Mouse (Mus musculus) heart, postnatal 0 days (tissue): ENCODE results near the gene Sgms1. TPM values are rescaled to one million over a fixed set of nuclear protein-coding genes. Genes with fewer than 3 reads are reported as not detected.

ENCODE experiments used
- ATAC-seq: fragments of 200-750 bp; cut with Nextera tagmentation; 2 replicates; pipeline ENCODE4 v1.8.0; 2017; ENCODE audit warnings: low read depth, moderate number of reproducible peaks, moderate library complexity; ENCODE audit not compliant: insufficient read depth
- DNase-seq: peaks from one replicate; pipeline ENCODE4 v3.0.0-alpha.2; 2016; ENCODE audit warnings: low spot score
- H3K27ac ChIP-seq: fragments of 300-500 bp; sonication (generic); 2 replicates; pipeline ENCODE4 v1.5.1; 2014; ENCODE audit warnings: low read depth, mild to moderate bottlenecking
- H3K27me3 ChIP-seq: fragments of 300-500 bp; sonication (generic); 2 replicates; pipeline ENCODE4 v1.6.1; 2014; ENCODE audit warnings: low read length, mixed read lengths; ENCODE audit not compliant: control insufficient read depth, insufficient read depth
- H3K36me3 ChIP-seq: fragments of 300-500 bp; sonication (generic); replicated peaks from 2 replicates; pipeline ENCODE4 v1.6.1; 2014; ENCODE audit warnings: low read length, mixed read lengths; ENCODE audit not compliant: control insufficient read depth, insufficient read depth
- H3K4me1 ChIP-seq: fragments of 300-500 bp; sonication (generic); 2 replicates; pipeline ENCODE4 v1.6.1; 2014; ENCODE audit warnings: antibody characterized with exemption; ENCODE audit not compliant: control insufficient read depth, insufficient read depth
- H3K4me2 ChIP-seq: fragments of 300-500 bp; sonication (generic); 2 replicates; pipeline ENCODE4 v1.6.1; 2014; ENCODE audit warnings: low read depth, mild to moderate bottlenecking, low read length, moderate library complexity
- H3K4me3 ChIP-seq: fragments of 300-500 bp; sonication (generic); 2 replicates; pipeline ENCODE4 v1.5.1; 2014; ENCODE audit warnings: low read depth, low read length
- H3K9ac ChIP-seq: fragments of 300-500 bp; sonication (generic); replicated peaks from 2 replicates; pipeline ENCODE4 v1.6.1; 2014; ENCODE audit warnings: low read depth, low read length, mixed read lengths
- H3K9me3 ChIP-seq: fragments of 300-500 bp; sonication (generic); replicated peaks from 2 replicates; pipeline ENCODE4 v1.6.1; 2016; ENCODE audit warnings: low read length; ENCODE audit not compliant: control insufficient read depth
- CTCF ChIP-seq: IDR thresholded peaks from 2 replicates; pipeline ENCODE4 v1.5.1; 2016; ENCODE audit warnings: antibody characterized with exemption, control low read depth, low read depth
- EP300 ChIP-seq: IDR thresholded peaks from 2 replicates; pipeline ENCODE4 v1.6.1; 2016; ENCODE audit warnings: antibody characterized with exemption, low read depth
- WGBS: fragments of 180-500 bp; shearing (Covaris S2); extraction: QIAGEN DNeasy Blood & Tissue Kit; methylation state at CpG from one replicate; pipeline ENCODE4 v1.1.7; 2014; 5-methylcytosine and 5-hydroxymethylcytosine counted together
- polyA plus RNA-seq: library from polyadenylated mRNA; unstranded; fragments of >200 nt; fragmentation: Nextera tagmentation; extraction: Ambion mirVana; gene quantifications from 2 replicates; pipeline ENCODE4 v1.2.1, GENCODE M21; 2015
- total RNA-seq: library from RNA; depleted of rRNA; stranded (reverse); fragments of >200 nt; gene quantifications from 2 replicates; pipeline ENCODE4 v1.2.3, GENCODE M21; 2014; ENCODE audit warnings: low replicate concordance

Gene Sgms1
- total and polyA plus RNA-seq, 2 experiments from 2014 or later, result 29.4 to 52.0 TPM

GRCm38 (mm10) chr19:32202131-32203114 lies 187.1 kb downstream of the Sgms1 start:
- H3K27ac ChIP-seq, result no peak overlapping the region
- H3K9me3 ChIP-seq, result no peaks in the 10 kb centered on the region
- no peaks in the 10 kb centered on the region for H3K36me3 ChIP-seq
- no peak for TF ChIP-seq CTCF
- TF ChIP-seq EP300, result no peak
- ATAC-seq, result no peak
- peaks cover 21% of the 10 kb centered on the region for H3K4me1 ChIP-seq
- no peak overlapping the region for H3K4me3 ChIP-seq
- DNase-seq, result no peak
- H3K4me2 ChIP-seq, result no peak overlapping the region
- H3K27me3 ChIP-seq, result no peaks in the 10 kb centered on the region
- H3K9ac ChIP-seq, result no peak overlapping the region
- WGBS, result 81% methylated on average over 12 of the region's 12 CpGs

GRCm38 (mm10) chr19:32199861-32200574 lies 189.5 kb downstream of the Sgms1 start:
- H3K4me1 ChIP-seq, result peaks cover 34% of the 10 kb centered on the region
- peak; percentile 13; the same call in 1 of the 2 replicates for TF ChIP-seq CTCF
- no peak for TF ChIP-seq EP300
- ATAC-seq (no peak), DNase-seq (no peak)
- no peaks in the 10 kb centered on the region for H3K36me3 ChIP-seq
- H3K4me3 ChIP-seq, result no peak overlapping the region
- no peaks in the 10 kb centered on the region for H3K27me3 ChIP-seq
- H3K9me3 ChIP-seq, result no peaks in the 10 kb centered on the region
- no peak overlapping the region for H3K4me2 ChIP-seq
- 47% methylated on average over 4 of the region's 4 CpGs for WGBS
- H3K9ac ChIP-seq, result no peak overlapping the region
- peak overlapping the region; percentile 16; the same call in 1 of the 2 replicates for H3K27ac ChIP-seq

GRCm38 (mm10) chr19:32199133-32199532 lies 190.4 kb downstream of the Sgms1 start:
- H3K4me2 ChIP-seq, result no peak overlapping the region
- TF ChIP-seq CTCF, result no peak
- no peak for TF ChIP-seq EP300
- H3K4me3 ChIP-seq, result no peak overlapping the region
- no peaks in the 10 kb centered on the region for H3K27me3 ChIP-seq
- 76% methylated on average over 5 of the region's 5 CpGs for WGBS
- no peaks in the 10 kb centered on the region for H3K9me3 ChIP-seq
- H3K27ac ChIP-seq, result no peak overlapping the region
- H3K9ac ChIP-seq, result no peak overlapping the region
- DNase-seq (no peak), ATAC-seq (no peak)
- no peaks in the 10 kb centered on the region for H3K36me3 ChIP-seq
- H3K4me1 ChIP-seq, result peaks cover 39% of the 10 kb centered on the region

- H3K4me1 ChIP-seq, result peaks cover 39% of the 10 kb centered on the region
Observed at GRCm38 (mm10) chr19:32198494-32199106, 190.9 kb downstream of the Sgms1 start.

More at GRCm38 (mm10) chr19:32198494-32199106, 190.9 kb downstream of the Sgms1 start:
- ATAC-seq, result no peak
- TF ChIP-seq CTCF, result no peak
- TF ChIP-seq EP300, result no peak
- DNase-seq, result no peak
- WGBS, result 91% methylated on average over 7 of the region's 7 CpGs
- H3K9ac ChIP-seq, result no peak overlapping the region
- H3K27ac ChIP-seq, result no peak overlapping the region
- no peaks in the 10 kb centered on the region for H3K9me3 ChIP-seq
- no peak overlapping the region for H3K4me3 ChIP-seq
- no peaks in the 10 kb centered on the region for H3K27me3 ChIP-seq
- no peak overlapping the region for H3K4me2 ChIP-seq
- no peaks in the 10 kb centered on the region for H3K36me3 ChIP-seq
